Mouse (Mus musculus): Measurements from ENCODE around the gene Stc2.

Gene Stc2

DNA sequence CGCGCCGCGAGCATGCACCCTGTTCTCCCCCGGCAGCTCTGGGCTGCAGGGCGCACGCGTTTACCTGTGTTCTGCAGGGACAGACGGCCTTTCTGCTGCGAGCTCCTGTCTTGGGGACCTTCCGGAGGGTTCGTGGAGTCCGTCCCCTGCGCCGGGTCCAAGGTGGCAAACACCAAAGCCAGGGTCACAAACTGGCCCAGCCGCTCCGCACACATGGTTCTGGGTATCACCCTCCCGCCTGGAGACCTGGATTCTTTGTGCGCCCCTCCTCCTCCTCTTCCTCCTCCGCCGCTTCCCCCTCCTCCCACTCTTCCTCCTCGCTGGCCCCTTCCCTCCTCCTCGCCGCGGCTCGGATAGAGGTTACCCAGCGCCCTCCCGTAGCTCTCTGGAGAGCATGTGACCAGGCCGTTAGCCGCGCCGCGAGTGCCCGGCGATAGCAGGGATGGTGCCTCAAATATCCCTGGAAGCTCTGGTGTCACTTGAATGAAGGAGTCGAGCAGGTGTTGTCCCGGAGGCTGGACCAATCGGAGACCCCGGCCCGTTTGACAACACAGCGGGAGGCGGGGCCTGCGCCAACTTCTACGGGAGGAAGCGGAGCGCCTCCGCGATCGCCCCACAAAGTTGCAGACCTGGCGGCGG, at the start of gene Stc2:
TSS of gene Stc2 (minus strand) at position 427 of the 639 bp plus-strand sequence.
- CTCF ChIA-PET: interaction anchor here in 3 of 4 experiments (0.8 to 2.0 kb wide), 3 partner anchors 238 to 268 kb away, joined by 3 to 14 read pairs (median 7); no protein-coding TSS in a partner anchor

DNA sequence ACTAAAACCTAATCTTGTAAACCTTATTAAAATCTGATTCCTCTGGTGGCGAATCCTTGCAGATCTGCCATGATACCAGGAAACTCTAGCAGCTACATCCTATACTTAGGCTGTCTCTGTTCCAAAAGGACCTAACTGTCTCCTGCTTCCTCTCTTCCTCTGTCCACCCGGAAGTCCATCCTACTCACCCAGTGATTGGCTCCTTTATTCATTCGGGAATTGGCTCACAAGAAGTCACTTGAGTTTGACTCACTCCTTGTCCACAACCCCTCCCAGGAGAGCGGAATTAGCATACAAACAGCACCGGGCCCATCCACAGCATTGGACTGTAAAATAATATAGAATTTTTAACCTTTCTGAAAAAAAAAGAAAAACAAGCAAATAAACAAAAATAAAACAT, 47.2 kb upstream of the Stc2 start:
- POLR2A ChIA-PET: no interaction called here
- CTCF ChIA-PET: no interaction called here

More for the DNA sequence above, at the start of gene Stc2:
- POLR2A ChIA-PET: interaction anchor here in 3 of 4 experiments (0.5 to 6.1 kb wide), 45 partner anchors 8 to 1771 kb away, joined by 3 to 78 read pairs (median 4); partner anchors contain the start of genes 4930505A04Rik (in 1 of the 3), Asb3 (in 1 of the 3), Chac2 (in 1 of the 3) and Gpr75 (in 1 of the 3)

DNA sequence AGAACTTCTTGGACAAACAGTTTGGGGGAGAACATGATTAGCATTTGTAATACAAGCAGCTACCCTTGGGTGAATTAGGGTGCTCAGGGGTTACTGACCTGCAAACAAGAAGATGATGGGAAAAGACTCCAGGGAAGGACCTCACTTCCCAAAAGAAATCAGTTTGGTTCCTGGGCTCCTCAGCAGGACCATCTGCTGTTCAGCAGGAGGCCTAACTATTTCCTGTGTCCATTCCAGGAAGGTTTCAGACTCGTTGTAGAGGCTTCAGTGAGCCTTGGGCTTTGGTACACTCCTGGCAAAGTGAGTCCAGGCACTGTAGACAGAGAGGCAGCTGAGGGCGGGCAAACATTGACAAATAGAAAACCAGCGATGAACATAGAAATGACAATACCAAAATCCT, 42.5 kb upstream of the Stc2 start:
- CTCF ChIA-PET: no interaction called here
- POLR2A ChIA-PET: interaction anchor here in 1 of 4 experiments (1.3 kb wide), 1 partner anchor 55 kb away, joined by 3 read pairs; no protein-coding TSS in a partner anchor

DNA sequence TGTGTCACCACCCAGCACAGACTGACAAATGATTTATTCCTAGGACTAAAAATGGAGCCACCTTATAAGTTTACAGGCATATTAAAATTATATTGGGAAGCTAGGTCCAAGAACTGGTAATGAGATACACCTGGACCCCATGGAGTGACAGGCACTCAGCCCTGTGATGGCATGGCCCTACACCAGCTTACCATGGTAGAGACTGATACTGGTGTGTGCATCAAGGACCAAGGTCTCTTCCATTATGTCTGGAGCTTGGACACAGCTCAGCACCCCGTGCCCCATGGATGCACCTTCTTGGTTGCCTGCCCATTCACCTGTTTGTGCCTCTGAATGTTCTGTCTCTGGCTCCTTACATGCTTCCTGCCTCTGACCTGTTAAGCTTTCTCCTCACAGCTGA, 36.9 kb upstream of the Stc2 start:
- ChIA-PET CTCF (interaction anchor here in 2 of 4 experiments (0.6 to 1.4 kb wide), 2 partner anchors 33 to 732 kb away, joined by 3 read pairs; no protein-coding TSS in a partner anchor), POLR2A (interaction anchor here in 1 of 4 experiments (2.7 kb wide), 1 partner anchor 11 kb away, joined by 9 read pairs; no protein-coding TSS in a partner anchor)

DNA sequence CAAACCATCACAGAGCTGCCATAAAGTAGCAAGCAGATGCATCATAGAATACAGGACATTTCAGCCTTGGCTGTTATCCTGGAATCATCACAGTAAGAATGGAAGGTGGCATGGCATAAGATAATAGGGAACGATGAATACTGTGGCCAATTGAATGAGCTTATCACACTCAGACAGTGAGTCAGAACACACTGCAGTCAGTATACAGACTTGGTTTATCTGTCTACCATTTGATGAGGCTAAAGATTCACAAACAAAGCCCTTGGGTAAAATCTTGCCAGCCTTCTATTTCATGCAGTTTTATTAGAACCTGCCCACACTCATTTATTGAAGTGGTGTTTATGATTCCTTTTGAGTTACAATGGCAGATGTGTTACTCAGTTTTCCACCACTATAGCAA, 33.2 kb upstream of the Stc2 start:
- CTCF ChIA-PET: no interaction called here
- POLR2A ChIA-PET: no interaction called here

DNA sequence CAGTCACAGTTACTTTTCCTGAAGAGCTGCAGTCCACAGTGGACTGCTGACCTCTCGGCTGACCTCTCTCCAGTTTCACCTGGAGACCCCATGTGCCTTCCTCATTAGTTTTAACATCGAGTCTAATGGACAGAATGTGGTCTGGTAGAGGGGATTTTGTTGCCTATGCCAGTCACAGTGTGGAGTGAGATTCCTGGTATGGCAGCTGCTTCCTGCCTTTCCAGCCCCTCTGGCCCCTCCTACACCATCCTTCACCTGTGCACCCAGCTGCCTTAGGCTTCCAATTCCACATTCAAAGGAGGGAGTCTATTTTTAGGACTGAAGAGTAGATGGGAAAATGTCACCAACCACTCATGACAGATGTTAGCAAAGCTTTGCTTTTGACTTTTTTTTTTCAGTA, 28.7 kb upstream of the Stc2 start:
- ChIA-PET POLR2A (interaction anchor here in 3 of 4 experiments (0.6 to 0.9 kb wide), 5 partner anchors 11 to 28 kb away, joined by 3 to 5 read pairs (median 3); partner anchors contain the start of gene Stc2 (in 1 of the 3)), CTCF (no interaction called here)

DNA sequence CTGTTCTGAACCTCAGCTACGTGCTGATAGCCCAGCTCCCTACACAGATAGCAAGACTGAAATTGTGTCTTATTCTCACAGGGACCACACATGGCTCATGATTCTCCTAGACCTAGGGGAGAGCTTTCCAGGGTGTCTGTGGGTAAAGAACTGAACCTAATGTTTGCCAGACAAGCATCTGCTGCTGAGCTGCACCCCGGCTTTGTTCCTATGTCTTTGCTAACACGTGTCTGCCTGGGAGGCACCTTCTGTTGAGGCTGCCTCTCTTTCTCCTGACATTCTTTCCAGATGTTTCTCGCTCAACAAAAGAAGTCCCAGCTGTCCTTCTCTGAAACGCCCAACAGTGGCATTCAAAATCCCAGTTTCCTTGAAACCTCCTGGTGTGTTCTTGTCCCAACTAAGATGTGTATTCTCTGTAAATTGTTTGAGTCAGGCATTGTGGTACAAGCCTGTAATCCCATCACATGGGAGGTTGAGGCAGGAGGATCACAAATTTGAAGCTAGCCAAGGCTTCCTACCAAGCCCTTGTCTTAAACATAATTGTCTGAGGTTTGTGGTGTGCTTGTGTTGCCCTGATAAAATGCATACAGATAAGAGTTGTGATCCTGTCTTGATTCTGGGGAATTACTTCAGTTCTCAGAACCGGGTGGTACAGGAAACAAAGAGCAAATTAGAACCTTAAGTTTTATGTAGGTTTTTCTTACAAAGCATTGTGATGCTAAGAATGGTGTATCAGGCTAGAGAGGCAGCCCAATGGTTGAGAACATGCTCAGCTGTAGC, 27.0 kb upstream of the Stc2 start:
- CTCF ChIA-PET: interaction anchor here in 1 of 4 experiments (0.6 kb wide), 1 partner anchor 218 kb away, joined by 3 read pairs; no protein-coding TSS in a partner anchor
- POLR2A ChIA-PET: interaction anchor here in 3 of 4 experiments (0.9 to 3.6 kb wide), 8 partner anchors 10 to 646 kb away, joined by 3 to 23 read pairs (median 6); partner anchors contain the start of gene Stc2 (in 3 of the 3)

DNA sequence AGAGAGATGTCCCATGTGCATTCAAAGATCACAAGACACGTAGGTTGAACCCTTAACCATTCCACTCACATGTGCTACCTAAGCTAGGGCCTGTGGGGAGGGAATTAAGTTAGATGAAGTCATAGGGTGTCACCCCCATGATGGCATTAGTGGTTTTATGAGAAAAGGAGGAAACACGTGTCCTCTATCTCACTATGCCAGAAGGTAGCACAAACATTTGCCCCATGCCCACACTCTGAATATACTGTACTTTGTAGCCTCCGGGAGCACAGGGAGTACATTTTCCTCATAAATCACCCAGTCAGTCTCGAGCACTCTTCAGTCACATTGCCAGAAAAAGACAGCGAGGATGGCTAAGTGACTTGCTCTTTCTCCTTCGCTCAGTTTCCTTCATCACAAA, 24.2 kb upstream of the Stc2 start:
- CTCF ChIA-PET: interaction anchor here in 2 of 4 experiments (0.6 kb wide), 2 partner anchors 906 to 927 kb away, joined by 3 read pairs; partner anchors contain the start of gene Hbq1a (in 1 of the 2)
- POLR2A ChIA-PET: interaction anchor here in 3 of 4 experiments (0.7 to 3.6 kb wide), 5 partner anchors 24 to 391 kb away, joined by 3 to 23 read pairs (median 4); partner anchors contain the start of gene Stc2 (in 2 of the 3)

DNA sequence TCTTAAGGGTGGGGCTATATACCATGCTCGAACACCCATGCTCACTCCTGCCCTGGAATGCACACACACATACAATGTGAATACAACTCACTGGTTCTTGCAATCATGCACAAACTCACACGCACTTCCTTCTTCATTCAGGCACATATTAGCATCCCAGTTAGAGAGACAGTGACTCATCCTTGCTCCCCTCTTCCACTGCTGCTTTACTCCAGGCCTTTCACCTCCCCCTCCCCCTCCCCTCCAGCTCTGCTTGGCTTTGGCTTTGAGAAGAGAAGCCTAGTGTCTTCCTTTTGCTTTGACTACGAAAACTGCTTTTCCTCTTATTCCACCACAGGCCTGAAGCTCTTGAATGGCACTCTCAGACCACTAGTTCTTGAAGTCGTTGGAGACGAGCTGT, 22.5 kb upstream of the Stc2 start:
- ChIA-PET CTCF (interaction anchor here in 1 of 4 experiments (0.7 to 1.7 kb wide), 2 partner anchors 19 to 696 kb away, joined by 4 read pairs; no protein-coding TSS in a partner anchor), POLR2A (interaction anchor here in 3 of 4 experiments (0.6 to 1.2 kb wide), 4 partner anchors 20 to 181 kb away, joined by 3 to 4 read pairs (median 3); partner anchors contain the start of gene Stc2 (in 1 of the 3))

DNA sequence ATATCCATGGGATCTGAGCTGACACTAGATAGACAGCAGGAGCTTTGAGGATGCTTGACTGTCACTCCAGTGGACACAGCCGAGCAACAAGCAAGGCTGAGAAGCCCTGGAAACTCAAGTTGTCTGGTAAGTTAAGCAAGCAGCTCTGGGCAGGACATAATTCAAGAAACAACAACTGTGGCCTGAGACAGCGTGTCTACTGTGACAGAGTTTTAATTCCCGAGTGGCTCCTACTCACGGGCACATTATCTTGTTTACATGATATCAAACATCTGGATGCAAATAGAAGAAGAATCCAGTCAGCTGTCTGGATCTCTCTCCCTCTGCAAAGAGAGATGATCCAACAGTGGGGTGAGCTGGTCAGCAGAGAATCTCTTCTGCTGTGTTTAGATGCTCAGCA, 19.0 kb upstream of the Stc2 start:
- POLR2A ChIA-PET: interaction anchor here in 1 of 4 experiments (1.2 to 2.0 kb wide), 2 partner anchors 19 to 29 kb away, joined by 3 to 6 read pairs; partner anchors contain the start of gene Stc2
- CTCF ChIA-PET: interaction anchor here in 2 of 4 experiments (0.8 to 1.4 kb wide), 2 partner anchors 15 to 249 kb away, joined by 3 to 4 read pairs; no protein-coding TSS in a partner anchor

DNA sequence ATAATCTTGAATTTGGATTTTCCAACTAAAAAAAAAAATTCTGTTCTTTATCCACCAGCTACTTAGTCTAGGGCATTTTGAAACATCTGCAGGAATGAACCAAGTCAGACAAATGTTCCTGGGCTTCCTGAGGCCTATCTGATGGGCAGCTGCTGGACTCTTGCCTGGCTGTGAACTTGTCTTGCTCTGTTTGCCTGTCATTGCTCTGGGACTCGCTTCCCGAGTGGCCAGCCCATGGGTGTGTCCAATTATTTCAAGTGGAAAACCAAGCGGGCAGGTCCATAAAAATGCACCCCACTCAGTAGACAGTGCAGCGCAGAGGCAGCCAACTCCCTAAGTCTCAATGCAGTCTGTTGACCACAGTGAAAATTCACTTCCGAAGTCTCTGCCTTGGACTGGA, 17.7 kb upstream of the Stc2 start:
- ChIA-PET POLR2A (interaction anchor here in 1 of 4 experiments (1.1 kb wide), 1 partner anchor 11 kb away, joined by 3 read pairs; no protein-coding TSS in a partner anchor), CTCF (no interaction called here)

DNA sequence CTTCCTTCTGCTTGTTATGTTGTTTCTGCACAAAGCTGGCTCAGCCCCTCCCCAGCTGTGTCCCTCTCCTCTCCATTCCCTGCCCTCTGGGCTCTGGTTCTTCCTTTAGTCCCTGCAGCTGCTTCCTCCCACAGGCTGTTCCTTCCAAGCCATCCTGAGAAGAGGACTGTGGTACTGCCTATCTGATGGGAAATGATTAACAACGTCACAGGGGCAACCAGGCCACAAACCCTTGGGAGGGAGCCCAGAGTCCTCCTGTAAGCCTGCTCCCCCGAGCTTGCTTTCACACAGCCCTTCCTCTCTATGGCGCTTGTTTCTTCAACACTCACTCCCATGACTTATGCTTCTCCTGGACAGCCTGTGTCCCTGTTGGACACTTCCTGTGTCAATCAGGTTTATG, 16.7 kb upstream of the Stc2 start:
- POLR2A ChIA-PET: interaction anchor here in 2 of 4 experiments (0.6 to 1.1 kb wide), 3 partner anchors 12 to 1684 kb away, joined by 3 to 5 read pairs (median 3); partner anchors contain the start of gene Stc2 (in 1 of the 2)
- CTCF ChIA-PET: interaction anchor here in 1 of 4 experiments (0.9 kb wide), 1 partner anchor 13 kb away, joined by 3 read pairs; no protein-coding TSS in a partner anchor

DNA sequence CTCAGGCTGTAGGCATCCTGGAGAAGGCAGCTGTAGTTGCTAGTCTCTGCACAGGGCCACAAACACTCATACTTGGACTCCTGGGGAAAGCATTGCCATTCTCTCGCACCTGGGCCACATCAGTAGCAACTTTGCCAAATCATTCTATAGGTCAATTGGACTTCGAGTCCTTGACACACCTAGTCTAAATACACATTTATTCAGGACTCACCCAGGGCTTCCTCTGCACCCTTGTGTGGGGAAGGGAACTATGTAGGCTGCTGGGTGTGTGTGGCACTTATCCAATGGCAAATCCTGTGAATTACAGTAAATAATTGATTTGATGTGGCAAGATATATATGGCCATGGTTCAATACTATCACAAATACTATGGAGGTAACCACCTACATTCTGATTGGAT, 14.1 kb upstream of the Stc2 start:
- CTCF ChIA-PET: no interaction called here
- POLR2A ChIA-PET: interaction anchor here in 2 of 4 experiments (1.0 to 1.6 kb wide), 2 partner anchors 11 to 13 kb away, joined by 4 to 5 read pairs; no protein-coding TSS in a partner anchor

DNA sequence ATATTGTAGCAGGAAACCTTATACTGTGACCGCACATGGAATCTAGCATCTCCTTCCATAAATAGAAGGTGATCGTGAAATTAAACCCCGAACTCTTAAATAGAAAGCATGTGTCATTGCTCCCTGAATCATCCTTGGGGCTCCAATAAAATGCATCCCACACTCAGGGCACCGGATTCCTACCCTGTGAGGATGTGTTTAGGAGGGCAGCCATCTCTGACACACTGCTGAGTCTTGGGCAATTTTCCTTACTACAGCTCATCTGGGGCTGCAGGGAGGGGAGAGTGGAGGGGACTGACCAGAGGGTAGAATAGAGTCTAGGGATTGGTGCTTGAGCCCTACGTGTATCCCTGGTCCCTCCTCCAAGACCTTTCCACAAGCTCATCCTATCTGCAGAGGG, 12.3 kb upstream of the Stc2 start:
- ChIA-PET CTCF (no interaction called here), POLR2A (no interaction called here)

DNA sequence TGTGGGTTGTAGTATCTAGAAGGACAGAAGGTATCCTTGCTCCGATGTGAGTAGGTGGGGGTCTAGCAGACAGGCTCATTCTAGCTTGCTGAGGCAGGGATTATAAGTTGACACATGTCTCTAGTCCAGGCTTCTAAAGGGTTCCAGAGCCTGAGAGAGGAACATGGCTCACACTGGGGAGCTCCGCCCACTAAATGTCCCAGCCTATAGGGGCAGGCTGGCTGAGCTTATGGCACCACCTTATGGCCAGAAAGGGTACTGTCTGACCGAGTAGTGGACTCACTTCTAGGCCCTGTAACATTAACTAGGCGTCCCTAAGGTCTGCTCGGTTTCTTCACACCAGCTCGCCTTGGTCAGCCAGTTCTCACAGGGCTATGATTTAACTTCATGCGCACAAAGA, 3.6 kb upstream of the Stc2 start:
- CTCF ChIA-PET: interaction anchor here (0.6 to 2.1 kb wide), 22 partner anchors 13 to 1136 kb away, joined by 3 to 10 read pairs (median 4); partner anchors contain the start of gene Chac2 (in 1 of the 4)
- POLR2A ChIA-PET: interaction anchor here in 2 of 4 experiments (0.7 to 2.7 kb wide), 9 partner anchors 8 to 1176 kb away, joined by 3 to 8 read pairs (median 4); partner anchors contain the start of gene Chac2 (in 1 of the 2)

DNA sequence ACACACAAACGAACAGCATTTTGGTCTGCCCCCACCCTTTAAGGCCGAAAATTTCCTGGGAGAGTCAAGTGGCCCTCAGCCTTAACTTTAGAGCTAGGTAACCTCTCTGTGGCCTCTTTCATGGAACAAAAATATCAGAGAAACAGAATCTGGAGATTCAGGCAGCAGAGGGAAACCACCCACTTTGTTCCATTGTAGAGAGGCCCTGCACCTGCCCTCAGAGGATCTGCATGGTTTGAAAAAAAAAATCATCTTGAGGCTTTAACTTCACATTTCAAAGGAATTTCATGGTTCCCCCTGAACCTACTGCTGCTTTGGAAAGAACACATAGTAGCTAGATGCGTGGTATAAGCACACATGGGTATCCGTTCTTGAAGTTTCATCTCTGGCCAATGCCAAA, 2.3 kb upstream of the Stc2 start:
- CTCF ChIA-PET: interaction anchor here in 1 of 4 experiments (0.6 kb wide), 1 partner anchor 769 kb away, joined by 4 read pairs; no protein-coding TSS in a partner anchor
- POLR2A ChIA-PET: interaction anchor here in 3 of 4 experiments (0.6 to 4.0 kb wide), 9 partner anchors 12 to 243 kb away, joined by 3 to 33 read pairs (median 5); no protein-coding TSS in a partner anchor

DNA sequence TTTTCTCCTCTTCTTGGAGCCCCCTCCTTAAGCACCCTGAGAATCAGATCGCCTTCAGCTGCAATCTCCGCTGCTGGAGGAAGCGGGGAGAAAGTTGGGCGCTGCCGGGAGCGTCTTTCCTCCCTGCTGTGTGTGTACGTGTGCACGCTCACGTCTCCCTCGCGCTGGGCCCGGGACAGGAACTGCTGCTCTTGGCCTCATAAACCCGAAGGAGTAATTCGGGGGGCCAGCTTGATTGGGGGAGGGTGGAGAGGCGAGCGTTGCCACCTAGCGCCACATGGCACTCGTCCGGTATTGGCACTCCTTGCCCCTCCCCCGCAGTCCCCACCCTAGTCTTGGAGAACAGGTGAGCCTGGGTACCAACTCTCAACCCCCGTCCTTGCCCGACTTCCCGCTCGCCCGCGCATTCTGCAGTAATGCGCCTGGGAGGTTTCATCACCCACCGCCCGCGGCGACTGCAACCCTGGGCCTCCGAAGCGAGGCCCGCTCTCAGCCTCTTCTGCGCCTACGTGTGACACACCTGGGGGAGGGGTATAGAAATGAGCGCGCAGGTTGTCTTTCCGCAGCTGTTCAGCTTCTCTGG, 1.5 kb upstream of the Stc2 start:
- ChIA-PET CTCF (interaction anchor here in 2 of 4 experiments (0.6 kb wide), 2 partner anchors 770 to 1848 kb away, joined by 3 to 4 read pairs; no protein-coding TSS in a partner anchor), POLR2A (interaction anchor here in 3 of 4 experiments (0.6 to 6.1 kb wide), 18 partner anchors 9 to 564 kb away, joined by 3 to 78 read pairs (median 5); no protein-coding TSS in a partner anchor)
